Mouse (Mus musculus) gastrocnemius, adult 18-20 months (tissue): ENCODE results near the gene Abcc6. TPM values are rescaled to one million over a fixed set of nuclear protein-coding genes. Genes with fewer than 3 reads are reported as not detected.

Experiments
- DNase-seq: peaks from one replicate; pipeline ENCODE4 v3.0.0; 2021; ENCODE audit warnings: low spot score
- long read RNA-seq, 2 experiments: library from polyadenylated mRNA; stranded (forward); transcript quantifications; one replicate each; pipeline ENCODE4 v2.0.0; 2021
- total RNA-seq, 2 experiments: library from RNA; stranded (reverse); gene quantifications; 2 replicates each; pipeline ENCODE4 v1.2.3; 2021

Abcc6 gene
- under 1 TPM in 1 of 2 experiments, not detected in 1; 0.17 TPM for total RNA-seq
- long read RNA-seq, experiment 1: 0 reads
- long read RNA-seq, experiment 2: 0 reads

- DNase-seq: no peak
Observed at GRCm38 (mm10) chr7:46030145-46030488, at the start of gene Abcc6. Gene Abcc6, minus strand, starts transcription at chr7:46030302.

GRCm38 (mm10) chr7:46077675-46078074, 47.6 kb upstream of the Abcc6 start:
- no peak for DNase-seq

- DNase-seq: no peak
Observed at GRCm38 (mm10) chr7:46076844-46077243, 46.7 kb upstream of the Abcc6 start.

GRCm38 (mm10) chr7:46068831-46069230, 38.7 kb upstream of the Abcc6 start:
- DNase-seq: peak; percentile 45

DNA sequence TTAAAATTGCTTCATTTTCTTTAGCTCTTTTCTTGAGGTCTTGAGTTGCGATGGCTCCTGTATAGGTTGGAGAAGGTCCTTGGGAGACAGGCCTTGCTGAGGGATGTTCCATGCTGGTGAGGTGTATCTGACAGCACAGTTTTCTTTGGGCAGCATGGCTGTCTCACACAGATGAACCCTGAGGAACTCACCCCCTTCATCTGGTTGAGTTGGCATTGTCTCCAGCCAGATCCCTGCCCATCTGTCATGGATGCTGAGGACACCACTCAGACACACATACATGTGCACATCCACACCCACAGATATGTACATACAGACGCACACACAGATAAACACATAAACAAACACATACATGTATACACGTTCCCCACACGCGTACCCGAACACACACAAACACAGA, 33.2 kb upstream of the Abcc6 start:
- DNase-seq: no peak

GRCm38 (mm10) chr7:46061614-46062013, 31.5 kb upstream of the Abcc6 start:
- no peak for DNase-seq

- DNase-seq: no peak
Observed at GRCm38 (mm10) chr7:46060688-46061087, 30.6 kb upstream of the Abcc6 start.

DNA sequence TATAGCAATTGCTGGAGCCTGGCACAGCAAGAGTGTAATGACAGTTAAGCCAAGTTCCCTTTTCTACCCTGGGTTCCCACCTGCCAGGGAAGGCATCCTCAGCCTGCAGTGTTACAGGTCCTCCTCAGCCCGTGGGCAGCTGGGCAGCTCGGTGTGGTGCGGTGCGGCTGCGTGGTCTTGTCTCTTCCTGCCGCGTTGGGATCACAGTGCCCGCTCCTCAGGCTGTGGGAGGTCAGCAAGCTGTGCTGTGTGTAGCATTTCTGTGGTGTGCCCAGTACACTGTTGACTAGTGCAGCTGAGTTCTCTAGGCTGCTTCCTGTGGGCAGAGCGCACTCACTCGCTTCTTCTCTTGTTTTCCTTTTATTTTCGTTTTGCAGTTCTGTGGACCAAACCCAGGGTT, 28.8 kb upstream of the Abcc6 start:
- no peak for DNase-seq

- no peak for DNase-seq
Observed at GRCm38 (mm10) chr7:46053566-46053965, 23.5 kb upstream of the Abcc6 start.

- peak; percentile 31 for DNase-seq
Observed at GRCm38 (mm10) chr7:46052161-46052821, 22.2 kb upstream of the Abcc6 start.

DNA sequence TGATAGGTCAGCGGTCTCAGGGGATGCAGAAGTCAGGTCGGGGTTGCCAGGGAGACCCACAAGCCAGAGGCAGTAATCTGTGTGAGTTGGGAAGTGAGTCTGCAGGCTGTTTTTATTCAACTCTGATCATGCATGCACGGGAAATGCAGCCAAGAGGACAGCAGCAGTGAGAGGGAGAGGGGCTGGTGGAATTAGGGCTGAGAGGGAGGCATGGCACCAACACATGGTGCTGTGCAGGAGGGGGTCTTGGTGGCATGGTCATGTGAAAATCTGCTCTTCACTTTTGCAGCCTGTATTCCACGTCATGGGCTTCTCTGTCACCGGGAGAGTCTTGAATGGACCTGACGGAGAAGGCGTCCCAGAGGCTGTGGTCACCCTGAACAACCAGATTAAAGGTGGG, 19.9 kb upstream of the Abcc6 start:
- DNase-seq: no peak

GRCm38 (mm10) chr7:46047873-46048562, 17.9 kb upstream of the Abcc6 start:
- DNase-seq: no peak

DNA sequence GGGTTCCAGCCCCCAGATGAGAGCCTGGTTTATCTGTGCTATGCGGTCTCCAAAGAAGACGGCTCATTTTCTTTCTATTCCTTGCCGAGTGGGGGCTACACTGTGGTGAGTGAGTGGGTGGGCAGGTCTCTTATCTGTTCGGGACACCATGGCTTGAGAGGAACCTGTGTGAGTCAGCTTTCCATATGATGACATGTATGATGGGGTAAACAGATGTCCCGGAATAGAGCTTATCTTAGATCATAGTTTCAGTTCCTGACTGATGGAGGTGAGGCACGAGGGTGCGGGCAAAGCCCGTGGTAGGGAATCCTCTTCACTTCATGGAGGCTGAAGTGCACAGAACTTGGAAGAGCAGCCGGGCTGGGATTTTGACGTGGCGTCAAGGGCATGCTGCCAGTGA, 15.8 kb upstream of the Abcc6 start:
- no peak for DNase-seq

DNA sequence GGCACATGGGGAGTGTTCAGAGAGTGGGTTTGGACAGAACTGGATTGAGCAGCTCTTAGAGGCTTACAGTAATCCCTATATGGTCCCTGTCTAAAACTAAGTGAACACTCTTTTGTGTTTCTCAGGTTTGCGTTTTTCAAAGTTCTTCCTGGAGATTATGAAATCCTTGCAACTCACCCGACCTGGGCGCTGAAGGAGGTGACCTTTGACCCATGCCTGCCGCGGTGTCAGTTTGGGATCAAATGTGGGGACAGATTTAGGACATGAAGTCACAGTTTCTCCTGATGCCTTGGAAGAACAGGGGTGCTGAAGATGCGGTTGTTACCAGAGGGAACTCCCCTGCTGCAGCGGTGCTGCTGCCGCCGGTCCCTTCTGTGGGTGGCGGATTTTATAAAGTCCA, 14.0 kb upstream of the Abcc6 start:
- DNase-seq: no peak

DNA sequence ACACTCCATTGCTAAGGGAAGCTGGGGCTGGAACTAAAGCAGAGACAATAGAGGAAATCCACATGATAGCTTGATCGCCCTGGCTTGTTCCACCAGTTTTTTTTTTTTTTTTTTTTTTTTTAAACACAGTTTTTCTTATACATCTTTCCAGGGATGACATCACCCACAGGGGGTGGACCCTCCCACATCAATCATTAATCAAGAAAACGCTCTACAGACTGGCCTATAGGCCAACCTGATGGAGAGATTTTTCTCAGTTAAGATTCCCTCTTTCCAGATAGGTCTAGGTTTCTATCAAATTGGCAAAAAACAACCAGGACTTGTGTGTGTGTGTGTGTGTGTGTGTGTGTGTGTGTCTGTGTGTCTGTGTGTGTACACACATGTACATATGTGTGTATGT, 9.8 kb upstream of the Abcc6 start:
- DNase-seq: no peak

- no peak for DNase-seq
Observed at GRCm38 (mm10) chr7:46037433-46037832, 7.3 kb upstream of the Abcc6 start.

- DNase-seq: no peak
Observed at GRCm38 (mm10) chr7:46035468-46035867, 5.4 kb upstream of the Abcc6 start.

DNA sequence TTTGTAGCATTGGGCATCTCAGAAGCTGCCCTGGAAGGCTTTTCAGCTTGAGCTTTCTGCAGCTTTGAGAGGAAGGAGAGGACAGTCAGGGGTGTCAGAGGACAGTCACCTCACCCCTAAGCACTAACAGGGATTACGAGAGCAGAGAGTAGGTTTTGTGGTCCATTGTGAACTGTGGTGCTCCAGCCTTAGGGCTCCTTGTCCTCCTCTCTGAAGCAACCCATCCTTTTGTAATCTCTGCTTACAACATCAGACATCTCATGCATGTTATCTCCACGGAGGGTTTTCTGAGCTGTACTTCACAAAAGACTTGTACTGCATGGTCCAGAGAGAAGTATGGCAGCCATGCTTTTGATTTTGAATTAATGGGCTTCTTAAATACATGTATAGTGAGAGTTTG, 4.9 kb upstream of the Abcc6 start:
- DNase-seq: no peak

DNA sequence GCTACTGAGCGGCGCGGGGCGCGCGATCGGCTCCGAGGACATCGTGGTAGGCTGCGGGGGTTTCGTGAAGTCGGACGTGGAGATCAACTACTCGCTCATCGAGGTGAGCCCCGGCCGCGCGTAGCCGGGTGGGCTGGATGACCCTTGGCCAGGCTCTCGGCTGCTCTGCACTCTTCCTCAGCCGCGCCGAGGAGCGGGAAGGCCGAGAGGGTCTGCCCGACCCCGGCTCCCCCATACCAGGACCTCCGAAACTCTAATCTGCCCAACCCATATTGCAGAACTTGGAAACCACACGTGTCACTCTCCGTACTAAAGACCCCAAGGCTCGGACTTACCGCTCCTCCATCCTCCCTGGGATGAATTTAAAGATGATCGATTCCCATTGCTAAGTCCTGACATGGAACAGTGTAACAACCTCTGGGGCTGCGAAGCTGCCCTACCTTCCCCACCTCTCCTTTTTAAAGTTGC, 3.8 kb upstream of the Abcc6 start:
- DNase-seq: no peak

DNA sequence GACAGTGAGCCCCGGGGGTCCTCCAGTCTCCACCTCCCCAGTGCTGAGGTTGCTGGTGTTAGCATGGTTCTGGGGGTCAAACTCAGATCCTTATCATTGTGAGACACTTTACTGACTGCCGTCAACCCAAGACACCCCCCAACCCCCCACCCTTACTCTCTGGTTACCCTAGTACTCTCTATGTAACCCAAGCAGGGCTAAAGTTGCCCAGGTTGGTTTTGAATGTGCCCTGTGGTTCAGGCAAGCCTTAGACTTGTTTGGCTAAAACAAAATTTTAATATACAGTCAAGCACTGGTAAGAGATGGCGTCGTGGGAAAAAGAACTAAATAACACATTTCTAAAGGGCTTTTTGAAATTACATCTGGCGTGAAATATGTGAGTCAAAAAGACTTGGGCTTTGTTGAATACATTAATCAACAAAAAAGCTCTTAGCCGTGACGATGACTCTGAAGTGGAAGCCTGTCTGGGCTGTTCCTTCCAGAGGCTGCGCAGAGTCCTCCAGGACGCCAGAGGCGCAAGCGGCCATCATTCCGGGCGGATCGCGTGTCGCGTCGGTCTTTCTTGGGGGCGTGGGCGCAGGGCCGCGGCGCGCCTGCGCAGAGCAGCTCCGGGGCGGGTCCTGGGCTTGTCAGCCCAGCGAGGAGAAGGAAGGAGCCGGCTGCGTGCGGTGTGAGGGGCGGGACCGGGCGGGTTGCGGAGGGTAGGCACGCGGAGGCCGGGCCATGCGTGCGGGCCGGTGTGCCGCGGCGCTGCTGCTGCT, 3.2 kb upstream of the Abcc6 start, which contains the start of gene Nomo1:
Nomo1 (plus strand) TSS at position 590 of the 761 bp plus-strand sequence.
- DNase-seq: peak; percentile 97

DNA sequence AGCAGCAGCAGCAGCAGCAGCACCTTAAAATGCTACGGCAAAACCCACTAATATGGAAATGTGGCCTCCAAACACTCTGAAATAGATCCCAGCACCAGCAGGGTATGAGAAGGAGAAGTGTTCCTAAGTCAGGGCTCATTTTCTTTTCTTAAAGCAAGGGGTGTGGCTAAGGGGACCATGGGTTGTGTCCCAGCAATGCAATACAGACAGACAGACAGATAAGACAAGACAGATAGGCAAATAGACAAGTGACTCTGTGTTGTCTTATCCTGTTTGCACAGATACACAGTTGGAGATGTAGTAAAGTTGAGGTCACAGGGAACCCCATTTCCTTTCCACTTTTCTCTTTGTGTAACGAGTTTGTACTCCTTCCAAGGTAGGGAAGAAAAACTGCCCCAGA, 973 bp upstream of the Abcc6 start:
- no peak for DNase-seq
